Comparison of ENCODE assay signal across 1 mouse cellular context in genomic region chr5:124604296-124604695, GRCm38 (mm10).
TF ChIP-seq lines count a peak whose summit lies in the region.

No protein-coding gene starts in this region.

TF ChIP-seq in MEL, 35 proteins besides CTCF, POLR2A, EP300 and RAD21:
- TF ChIP-seq CHD1 (IDR thresholded peaks at IDR 0.05; ENCODE audit: low read depth, low read length) (no peak), SMC3 (IDR thresholded peaks at IDR 0.05; ENCODE audit: low read depth, low read length) (0 out of 2 replicates have a peak, but pooled peaks have one; percentile 18), GATA1 (IDR thresholded peaks at IDR 0.05; ENCODE audit: low read depth, low read length) (no peak)
TF ChIP-seq in MEL: peak in this region for 1.
